Mouse (Mus musculus) heart, adult 2 months (tissue): ENCODE data around the gene Ino80e.

Experiments used
- CTCF ChIP-seq: fragments of 200-600 bp; IDR thresholded peaks from 2 replicates; pipeline ENCODE4 v1.8.1; 2022; ENCODE audit warnings: antibody characterized with exemption, mild to moderate bottlenecking, moderate library complexity
- EP300 ChIP-seq: fragments of 200-500 bp; IDR thresholded peaks from 2 replicates; pipeline ENCODE4 v1.6.1; 2011; ENCODE audit warnings: low read depth, low read length, control low read depth; ENCODE audit not compliant: insufficient read depth
- POLR2A ChIP-seq: fragments of 200-500 bp; IDR thresholded peaks from 2 replicates; pipeline ENCODE4 v1.6.1; 2011; ENCODE audit warnings: mild to moderate bottlenecking, low read depth, low read length, control low read depth; ENCODE audit not compliant: insufficient read depth

GRCm38 (mm10) chr7:126823940-126824339 is 38.2 kb downstream of the Ino80e start:
- TF ChIP-seq EP300 (no peak), CTCF (no peak), POLR2A (no peak)
